Mouse (Mus musculus): ENCODE results near the gene Gm10192. TPM values are rescaled to one million over a fixed set of nuclear protein-coding genes. Genes with fewer than 3 reads are reported as not detected.

The Gm10192 gene
- polyA plus RNA-seq (2014; fragmentation: Illumina TruSeq; extraction: RNeasy Lipid Tissue Mini Kit (QIAGEN cat#74804); ENCODE audit: low read depth, low replicate concordance), result not detected

DNA sequence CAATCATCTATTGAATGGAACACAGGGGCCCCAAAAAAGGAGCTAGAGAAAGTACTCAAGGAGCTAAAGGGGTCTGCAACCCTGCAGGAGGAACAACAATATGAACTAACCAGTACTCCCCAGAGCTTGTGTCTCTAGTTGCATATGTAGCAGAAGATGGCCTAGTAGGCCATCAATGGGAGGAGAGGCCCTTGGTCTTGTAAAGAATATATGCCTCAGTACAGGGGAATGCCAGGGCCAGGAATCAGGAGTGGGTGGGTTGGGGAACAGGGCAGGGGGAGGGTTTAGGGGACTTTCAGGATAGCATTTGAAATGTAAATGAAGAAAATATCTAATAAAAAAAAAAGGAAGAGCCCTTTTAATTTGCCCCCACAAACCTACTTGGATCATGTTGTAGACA is at the start of gene Gm10192:
Gm10192 (minus strand) TSS at position 101 of the 400 bp plus-strand sequence.

